Mouse (Mus musculus) MEL (cell line): ENCODE data around the gene Bach1. TPM values are rescaled to one million over a fixed set of nuclear protein-coding genes. Genes with fewer than 3 reads are reported as not detected.

ENCODE experiments used
- DNase-seq: peaks from one replicate; pipeline ENCODE4 v3.0.0; 2011; ENCODE audit warnings: low read depth, low spot score
- H3K27ac ChIP-seq: 2 replicates; pipeline ENCODE4 v1.5.1; 2012; ENCODE audit warnings: low read depth, mild to moderate bottlenecking, control low read depth, low read length, moderate library complexity; ENCODE audit not compliant: control insufficient read depth
- H3K27me3 ChIP-seq, 2 experiments: fragments of 150-350 bp in 1 of 2; sonication (generic) in 1 of 2; 2 replicates each; pipeline ENCODE4 v1.6.1; 2012; ENCODE audit warnings: low read length in 2 of 2, mild to moderate bottlenecking in 2 of 2, improper control_type of control experiment in 1 of 2, moderate library complexity in 1 of 2; ENCODE audit not compliant: insufficient read depth in 2 of 2, control insufficient read depth in 1 of 2
- H3K36me3 ChIP-seq, 2 experiments: 2 replicates each; pipeline ENCODE4 v1.6.1; 2012 to 2014; ENCODE audit warnings: low read length in 2 of 2, improper control_type of control experiment in 1 of 2, inconsistent platforms in 1 of 2, mild to moderate bottlenecking in 1 of 2; ENCODE audit not compliant: insufficient read depth in 2 of 2, control insufficient read depth in 1 of 2
- H3K4me1 ChIP-seq, 2 experiments: fragments of 150-350 bp in 1 of 2; sonication (generic) in 1 of 2; 2 replicates each; pipeline ENCODE4 v1.6.1; 2012; ENCODE audit warnings: low read length in 2 of 2, improper control_type of control experiment in 1 of 2, mild to moderate bottlenecking in 1 of 2; ENCODE audit not compliant: insufficient read depth in 2 of 2, control insufficient read depth in 1 of 2
- H3K4me3 ChIP-seq, 2 experiments: fragments of 150-350 bp in 1 of 2; sonication (generic) in 1 of 2; 2 replicates each; pipeline ENCODE4 v1.5.1; 2012; ENCODE audit warnings: low read depth in 2 of 2, low read length in 2 of 2, mild to moderate bottlenecking in 2 of 2, moderate library complexity in 2 of 2, control low read depth in 1 of 2, improper control_type of control experiment in 1 of 2; ENCODE audit not compliant: control insufficient read depth in 1 of 2, insufficient read depth in 1 of 2
- H3K79me2 ChIP-seq: 2 replicates; pipeline ENCODE4 v1.6.1; 2012; ENCODE audit warnings: mild to moderate bottlenecking, low read length, moderate library complexity; ENCODE audit not compliant: control insufficient read depth, poor library complexity, insufficient read depth
- H3K9ac ChIP-seq: 2 replicates; pipeline ENCODE4 v1.6.1; 2012; ENCODE audit warnings: low read depth, mild to moderate bottlenecking, control low read depth, low read length, moderate library complexity; ENCODE audit not compliant: control insufficient read depth, poor library complexity, severe bottlenecking
- H3K9me3 ChIP-seq: fragments of 150-350 bp; sonication (generic); replicated peaks from 2 replicates; pipeline ENCODE4 v1.6.1; 2012; ENCODE audit warnings: mild to moderate bottlenecking, low read length, improper control_type of control experiment, moderate library complexity; ENCODE audit not compliant: insufficient read depth
- BHLHE40 ChIP-seq: IDR thresholded peaks from 2 replicates; pipeline ENCODE4 v1.6.1; 2012; ENCODE audit warnings: low read depth, mild to moderate bottlenecking, inconsistent platforms, low read length, improper control_type of control experiment, borderline replicate concordance
- CHD1 ChIP-seq: IDR thresholded peaks from 2 replicates; pipeline ENCODE4 v1.6.1; 2012; ENCODE audit warnings: low read depth, mild to moderate bottlenecking, inconsistent platforms, low read length, improper control_type of control experiment
- CTCF ChIP-seq, 3 experiments: IDR thresholded peaks in 2 of 3; conservative IDR thresholded peaks in 1 of 3; 2 replicates each; pipeline ENCODE4 v1.5.1; 2011 to 2012; ENCODE audit warnings: low read length in 3 of 3, low read depth in 2 of 3, mild to moderate bottlenecking in 2 of 3, improper control_type of control experiment in 1 of 3, inconsistent platforms in 1 of 3, mixed read lengths in 1 of 3, moderate library complexity in 1 of 3; ENCODE audit not compliant: control insufficient read depth in 1 of 3, insufficient read depth in 1 of 3, poor library complexity in 1 of 3, severe bottlenecking in 1 of 3
- E2F4 ChIP-seq: IDR thresholded peaks from 2 replicates; pipeline ENCODE4 v1.6.1; 2011; ENCODE audit warnings: low read depth, low read length, improper control_type of control experiment, borderline replicate concordance
- EP300 ChIP-seq, 2 experiments: IDR thresholded peaks; 2 replicates each; pipeline ENCODE4 v1.6.1; 2011; ENCODE audit warnings: improper control_type of control experiment in 2 of 2, low read length in 2 of 2, low read depth in 1 of 2, mild to moderate bottlenecking in 1 of 2
- GABPA ChIP-seq: IDR thresholded peaks from 2 replicates; pipeline ENCODE4 v1.6.1; 2012; ENCODE audit warnings: low read depth, mild to moderate bottlenecking, inconsistent platforms, low read length, improper control_type of control experiment, moderate library complexity
- GATA1 ChIP-seq: IDR thresholded peaks from 2 replicates; pipeline ENCODE4 v1.6.1; 2011; ENCODE audit warnings: low read depth, low read length, improper control_type of control experiment
- JUND ChIP-seq: IDR thresholded peaks from 2 replicates; pipeline ENCODE4 v1.6.1; 2011; ENCODE audit warnings: low read depth, mild to moderate bottlenecking, improper control_type of control experiment, low read length
- KAT2A ChIP-seq: conservative IDR thresholded peaks from 2 replicates; pipeline ENCODE4 v1.6.1; 2012; ENCODE audit warnings: low read depth, low read length, improper control_type of control experiment, inconsistent platforms
- MAFK ChIP-seq: IDR thresholded peaks from 2 replicates; pipeline ENCODE4 v1.6.1; 2011; ENCODE audit warnings: low read depth, mild to moderate bottlenecking, low read length, improper control_type of control experiment, borderline replicate concordance
- MAX ChIP-seq: IDR thresholded peaks from 2 replicates; pipeline ENCODE4 v1.6.1; 2011; ENCODE audit warnings: low read length, improper control_type of control experiment
- MAZ ChIP-seq: IDR thresholded peaks from 2 replicates; pipeline ENCODE4 v1.6.1; 2012; ENCODE audit warnings: low read depth, mild to moderate bottlenecking, inconsistent platforms, low read length, improper control_type of control experiment
- MXI1 ChIP-seq: IDR thresholded peaks from 2 replicates; pipeline ENCODE4 v1.6.1; 2011; ENCODE audit warnings: mild to moderate bottlenecking, low read depth, low read length, improper control_type of control experiment
- MYB ChIP-seq: IDR thresholded peaks from 2 replicates; pipeline ENCODE4 v1.6.1; 2011; ENCODE audit warnings: mild to moderate bottlenecking, low read depth, low read length, improper control_type of control experiment
- POLR2AphosphoS2 ChIP-seq: IDR thresholded peaks from 2 replicates; pipeline ENCODE4 v1.6.1; 2011; ENCODE audit warnings: low read length, improper control_type of control experiment
- RCOR1 ChIP-seq: IDR thresholded peaks from 2 replicates; pipeline ENCODE4 v1.6.1; 2012; ENCODE audit warnings: low read depth, mild to moderate bottlenecking, inconsistent platforms, low read length, improper control_type of control experiment
- USF1 ChIP-seq: IDR thresholded peaks from 2 replicates; pipeline ENCODE4 v1.6.1; 2014; ENCODE audit warnings: low read depth, mild to moderate bottlenecking, inconsistent platforms, low read length, improper control_type of control experiment, moderate library complexity
- USF2 ChIP-seq, 2 experiments: IDR thresholded peaks; 2 replicates each; pipeline ENCODE4 v1.6.1; 2011 to 2012; ENCODE audit warnings: improper control_type of control experiment in 2 of 2, low read length in 2 of 2, borderline replicate concordance in 1 of 2, inconsistent platforms in 1 of 2, low read depth in 1 of 2, mild to moderate bottlenecking in 1 of 2; ENCODE audit not compliant: insufficient read depth in 1 of 2
- ZKSCAN1 ChIP-seq: IDR thresholded peaks from 2 replicates; pipeline ENCODE4 v1.6.1; 2012; ENCODE audit warnings: low read depth, mild to moderate bottlenecking, inconsistent platforms, low read length, improper control_type of control experiment, moderate library complexity
- polyA plus RNA-seq, 2 experiments: library from polyadenylated mRNA; stranded (reverse) in 1 of 2; unstranded in 1 of 2; fragments of >175 nt in 1 of 2; fragments of >200 nt in 1 of 2; gene quantifications; 2 replicates each; pipeline versions ENCODE4 v1.2.1 to v1.2.4; 2012; ENCODE audit warnings: low replicate concordance in 2 of 2, low read depth in 1 of 2; ENCODE audit not compliant: insufficient read length in 2 of 2, insufficient read depth in 1 of 2, missing spikeins in 1 of 2
- total RNA-seq: library from RNA; depleted of rRNA; stranded (reverse); fragments of 300-350 nt; gene quantifications from 2 replicates; pipeline ENCODE4 v1.2.3, GENCODE M21; 2012

The Bach1 gene
- total and polyA plus RNA-seq, 3 experiments, result 20.5 to 21.1 TPM; not detected in 1

GRCm38 (mm10) chr16:87712986-87713693 is 14.4 kb downstream of the Bach1 start (continued):
- TF ChIP-seq USF2 (IDR thresholded peaks at IDR 0.05; ENCODE audit: borderline replicate concordance in 1 of 2, insufficient read depth in 1 of 2, low read depth in 1 of 2, low read length in 2 of 2), result no peak
- no peak for TF ChIP-seq E2F4
- no peak for TF ChIP-seq USF1

- no peak for DNase-seq
- no peak for TF ChIP-seq USF1
- TF ChIP-seq JUND, result no peak
- no peak for TF ChIP-seq MAX
- no peak for TF ChIP-seq EP300 (IDR thresholded peaks at IDR 0.05; ENCODE audit: low read depth in 1 of 2, low read length in 2 of 2)
- TF ChIP-seq POLR2AphosphoS2, result no peak
- TF ChIP-seq MAFK, result no peak
- TF ChIP-seq RCOR1, result no peak
- TF ChIP-seq GABPA, result no peak
- TF ChIP-seq GATA1, result no peak
- TF ChIP-seq USF2 (IDR thresholded peaks at IDR 0.05; ENCODE audit: borderline replicate concordance in 1 of 2, insufficient read depth in 1 of 2, low read depth in 1 of 2, low read length in 2 of 2), result no peak
- TF ChIP-seq, all 39 proteins: peak for 0
- no peaks in the 10 kb centered on the region for H3K9me3 ChIP-seq
- H3K4me3 ChIP-seq, result no peak overlapping the region
- peaks cover 53% of the 10 kb centered on the region for H3K79me2 ChIP-seq
- peaks cover 23 to 34% of the 10 kb centered on the region in 2 experiments for H3K4me1 ChIP-seq
- peaks cover 8 to 33% of the 10 kb centered on the region in 2 experiments for H3K36me3 ChIP-seq
- H3K27ac ChIP-seq, result no peak overlapping the region
- no peaks in the 10 kb centered on the region for H3K27me3 ChIP-seq
- no peak overlapping the region for H3K9ac ChIP-seq
These were observed 15.8 kb downstream of the Bach1 start for GRCm38 (mm10) chr16:87714550-87714949.

- Histone ChIP-seq H3K9me3 (no peaks in the 10 kb centered on the region), H3K27me3 (no peaks in the 10 kb centered on the region), H3K36me3 (peaks cover 10 to 35% of the 10 kb centered on the region in 2 experiments), H3K4me1 (peaks cover 24 to 37% of the 10 kb centered on the region in 2 experiments), H3K27ac (no peak overlapping the region), H3K4me3 (no peak overlapping the region), H3K79me2 (peaks cover 56% of the 10 kb centered on the region), H3K9ac (no peak overlapping the region)
- TF ChIP-seq JUND (no peak), MYB (no peak), MAZ (no peak), CTCF (IDR thresholded peaks at IDR 0.05 in 2 of 3, conservative IDR thresholded peaks at IDR 0.05 in 1 of 3; ENCODE audit: control insufficient read depth in 1 of 3, insufficient read depth in 1 of 3, low read depth in 2 of 3, low read length in 3 of 3, poor library complexity in 1 of 3, severe bottlenecking in 1 of 3) (no peak), MXI1 (no peak), BHLHE40 (no peak), GABPA (no peak), MAX (no peak), ZKSCAN1 (no peak), CHD1 (no peak), USF2 (IDR thresholded peaks at IDR 0.05; ENCODE audit: borderline replicate concordance in 1 of 2, insufficient read depth in 1 of 2, low read depth in 1 of 2, low read length in 2 of 2) (no peak), KAT2A (no peak)
- DNase-seq, result no peak
These were observed 16.5 kb downstream of the Bach1 start for GRCm38 (mm10) chr16:87715221-87715620.
